Mouse (Mus musculus) liver, adult 10 weeks (tissue): ENCODE measurements around the gene Wsb2. TPM values are rescaled to one million over a fixed set of nuclear protein-coding genes. Genes with fewer than 3 reads are reported as not detected.

Experiments used
- polyA plus RNA-seq: library from polyadenylated mRNA; stranded (reverse); fragments of 350-450 nt; fragmentation: Illumina TruSeq; extraction: RNeasy Lipid Tissue Mini Kit (QIAGEN cat#74804); gene quantifications from one replicate; pipeline ENCODE4 v1.2.3, GENCODE M21; 2014; ENCODE audit warnings: low read depth, low replicate concordance

Gene Wsb2
- polyA plus RNA-seq = 10.9 TPM

GRCm38 (mm10) chr5:117357129-117357477 lies at the start of gene Wsb2:
TSS of gene Wsb2 (plus strand) at chr5:117357304.

GRCm38 (mm10) chr5:117318741-117319629 lies 38.1 kb upstream of the Wsb2 start, which contains the start of gene Vsig10:
TSS of gene Vsig10 (plus strand) at chr5:117319083.

DNA sequence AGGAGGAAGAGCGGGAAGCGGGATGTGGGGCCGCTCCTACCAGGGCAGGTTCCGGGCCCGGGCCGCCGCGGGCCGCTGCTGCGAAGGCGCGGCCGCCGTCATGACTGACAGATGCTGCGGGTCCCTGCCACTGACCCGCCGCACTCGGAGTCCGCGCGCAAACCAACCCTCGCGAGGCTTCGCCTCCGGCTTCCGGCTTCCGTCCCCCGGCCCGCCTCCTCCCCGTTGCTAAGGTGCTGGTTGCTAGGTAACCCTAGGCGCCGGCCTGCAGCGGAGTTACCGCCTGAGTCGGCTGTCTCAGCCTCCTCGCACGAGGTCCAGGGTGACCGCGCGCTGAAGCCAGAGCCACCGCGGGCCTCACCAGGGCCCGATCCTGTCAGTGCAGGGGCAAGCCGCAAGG lies 31.8 kb downstream of the Wsb2 start, which contains the start of gene Rfc5:
TSS of gene Rfc5 (minus strand) at position 171 of the 400 bp plus-strand sequence.

DNA sequence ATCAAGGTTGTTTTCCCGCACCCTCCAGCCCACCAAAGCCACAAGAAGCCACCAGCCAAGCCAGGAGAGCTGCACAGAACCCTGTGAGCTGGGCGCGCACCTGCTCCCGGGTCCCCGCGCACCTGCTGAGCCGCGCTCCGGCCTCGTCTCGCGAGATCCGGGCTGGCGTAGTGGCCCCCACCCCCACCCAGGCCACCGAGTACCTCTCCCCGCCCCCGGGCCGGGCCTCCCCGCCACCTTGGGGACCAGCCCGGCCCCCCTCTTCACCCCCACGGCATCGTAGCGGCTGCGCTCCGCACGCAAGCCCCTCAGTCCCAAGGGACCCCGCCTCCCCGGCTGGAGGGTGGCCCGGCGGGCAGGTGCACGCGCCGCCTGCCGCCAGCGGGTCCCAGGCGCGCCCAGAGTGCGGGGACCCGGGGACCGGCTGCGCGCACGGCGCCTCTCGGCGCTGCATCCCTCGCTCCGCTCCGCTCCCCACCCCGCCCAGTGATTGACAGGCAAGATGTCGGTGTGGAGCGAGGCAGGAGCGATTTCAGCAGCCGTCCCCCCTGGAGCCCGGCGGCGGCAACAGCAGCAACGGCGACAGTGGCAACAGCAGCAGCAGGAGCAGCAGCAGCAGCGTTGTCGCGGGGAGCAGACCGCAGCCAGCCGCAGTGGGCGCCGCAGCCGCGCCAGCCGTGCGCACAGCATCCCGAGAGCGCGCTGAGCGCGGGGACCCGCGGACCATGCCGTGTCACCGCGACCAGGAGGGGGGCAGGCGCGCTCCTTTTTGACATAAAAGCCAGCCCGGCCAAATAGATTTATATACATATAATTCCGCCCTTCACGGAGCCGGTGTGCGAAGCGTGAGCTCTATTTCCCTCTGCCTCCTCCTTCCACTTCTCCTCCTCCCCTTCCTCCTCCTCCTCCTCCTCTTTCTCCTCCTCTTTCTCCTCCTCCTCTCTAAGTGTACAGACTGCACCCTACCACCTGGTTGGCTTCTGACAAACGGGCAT lies 56.7 kb downstream of the Wsb2 start, which contains the start of gene Ksr2:
TSS of gene Ksr2 (plus strand) at position 494 of the 995 bp plus-strand sequence.

Other genes starting within 250 kb of the Wsb2 start
- gene Suds3, start 241.2 kb upstream of the Wsb2 start, polyA plus RNA-seq = 28.8 TPM
- 19.5 TPM for gene Taok3, start 237.2 kb upstream of the Wsb2 start, polyA plus RNA-seq
- gene Pebp1, start 69.7 kb upstream of the Wsb2 start, polyA plus RNA-seq = 38.1 TPM
- gene Vsig10, start 38.2 kb upstream of the Wsb2 start, polyA plus RNA-seq = 1.2 TPM
- 2.8 TPM for gene Rfc5, start 31.7 kb downstream of the Wsb2 start, polyA plus RNA-seq
- gene Ksr2, start 56.7 kb downstream of the Wsb2 start, polyA plus RNA-seq = 0.11 TPM